Mouse (Mus musculus) hindbrain, embryonic 13.5 days (tissue): ENCODE data around the gene Map4k3. TPM values are rescaled to one million over a fixed set of nuclear protein-coding genes. Genes with fewer than 3 reads are reported as not detected.
"Not testable (repeated sequence)": the region's sequence is repeated elsewhere in the genome, so short reads cannot be mapped to it uniquely, and the experiment has no call there.

Source experiments
- ATAC-seq: fragments of 200-750 bp; cut with Nextera tagmentation; 2 replicates; pipeline ENCODE4 v1.8.0; 2017; ENCODE audit warnings: moderate TSS enrichment; ENCODE audit not compliant: low FRiP score
- H3K27ac ChIP-seq: fragments of 300-500 bp; sonication (generic); 2 replicates; pipeline ENCODE4 v1.5.1; 2015; ENCODE audit warnings: inconsistent platforms, mild to moderate bottlenecking, moderate library complexity
- H3K27me3 ChIP-seq: fragments of 300-500 bp; sonication (generic); 2 replicates; pipeline ENCODE4 v1.6.1; 2015; ENCODE audit warnings: mild to moderate bottlenecking, inconsistent platforms
- H3K36me3 ChIP-seq: fragments of 300-500 bp; sonication (generic); 2 replicates; pipeline ENCODE4 v1.6.1; 2015; ENCODE audit warnings: mild to moderate bottlenecking, inconsistent platforms
- H3K4me1 ChIP-seq: fragments of 300-500 bp; sonication (generic); replicated peaks from 2 replicates; pipeline ENCODE4 v1.6.1; 2015; ENCODE audit warnings: inconsistent platforms
- H3K4me2 ChIP-seq: fragments of 300-500 bp; sonication (generic); 2 replicates; pipeline ENCODE4 v1.6.1; 2015; ENCODE audit warnings: inconsistent platforms, mild to moderate bottlenecking, moderate library complexity
- H3K4me3 ChIP-seq: fragments of 300-500 bp; sonication (generic); 2 replicates; pipeline ENCODE4 v1.5.1; 2015; ENCODE audit warnings: mild to moderate bottlenecking, inconsistent platforms
- H3K9ac ChIP-seq: fragments of 300-500 bp; sonication (generic); 2 replicates; pipeline ENCODE4 v1.6.1; 2015; ENCODE audit warnings: mild to moderate bottlenecking, inconsistent platforms
- H3K9me3 ChIP-seq: fragments of 300-500 bp; sonication (generic); 2 replicates; pipeline ENCODE4 v1.6.1; 2016; ENCODE audit warnings: inconsistent platforms
- WGBS: fragments of 180-500 bp; shearing (Covaris S2); methylation state at CpG from one replicate; pipeline ENCODE4 v1.1.7; 2015; 5-methylcytosine and 5-hydroxymethylcytosine counted together
- polyA plus RNA-seq: library from polyadenylated mRNA; unstranded; fragments of >200 nt; fragmentation: Nextera tagmentation; extraction: Ambion mirVana; gene quantifications from 2 replicates; pipeline ENCODE4 v1.2.1, GENCODE M21; 2015

Map4k3 gene
- polyA plus RNA-seq, result 22.3 and 24.1 TPM in 2 replicates

DNA sequence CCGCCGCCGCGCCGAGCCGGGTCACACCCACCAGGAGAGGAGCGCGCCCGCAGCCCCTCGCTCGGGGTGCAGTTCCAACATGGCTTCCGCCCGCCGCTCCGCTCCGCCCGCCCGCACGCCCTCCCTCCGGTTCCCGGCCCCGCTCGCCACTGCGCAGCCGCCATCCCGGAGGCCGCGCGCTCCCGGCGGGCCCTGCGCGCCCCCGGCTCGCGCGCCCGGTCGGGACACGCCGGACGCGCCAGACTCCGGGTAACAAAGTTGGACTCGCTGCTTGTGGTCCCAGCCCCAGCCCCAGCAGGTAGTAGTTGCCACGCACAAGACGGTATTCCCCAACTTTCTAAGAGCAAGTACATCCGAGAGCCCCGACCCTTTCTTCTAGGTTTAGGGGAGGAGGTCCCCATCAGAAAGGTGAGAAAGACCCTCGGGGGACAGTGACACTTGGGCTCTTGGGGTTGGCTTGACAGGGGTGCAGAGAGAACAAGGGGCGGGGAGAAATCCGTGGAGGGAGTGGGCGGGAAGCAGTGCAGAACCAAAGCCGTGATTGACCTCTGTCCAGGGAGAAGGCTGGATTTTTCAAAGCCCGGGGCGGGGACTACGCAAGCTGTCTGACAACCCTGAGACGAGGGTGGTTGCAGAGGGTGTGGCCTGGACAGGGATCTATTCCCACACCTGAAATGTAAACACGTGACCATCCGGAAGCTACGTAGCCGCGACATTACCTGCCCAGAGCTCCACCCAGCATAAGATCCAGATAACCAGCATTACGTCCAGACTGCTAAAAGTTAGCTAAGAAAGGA lies at the start of gene Map4k3:
TSS of gene Map4k3 (minus strand) at position 424 of the 797 bp plus-strand sequence.
- 1% methylated on average over 56 of the region's 64 CpGs for WGBS
- Histone ChIP-seq H3K4me3 (peak within 1 kb of the TSS; percentile 96), H3K9me3 (no peaks in the 10 kb centered on the region), H3K4me2 (peak within 1 kb of the TSS; percentile 84), H3K27me3 (no peaks in the 10 kb centered on the region), H3K4me1 (peaks cover 43% of the 10 kb centered on the region), H3K36me3 (no peaks in the 10 kb centered on the region), H3K27ac (peak within 1 kb of the TSS; percentile 96), H3K9ac (peak within 1 kb of the TSS; percentile 93)
- ATAC-seq, result peak; percentile 96

DNA sequence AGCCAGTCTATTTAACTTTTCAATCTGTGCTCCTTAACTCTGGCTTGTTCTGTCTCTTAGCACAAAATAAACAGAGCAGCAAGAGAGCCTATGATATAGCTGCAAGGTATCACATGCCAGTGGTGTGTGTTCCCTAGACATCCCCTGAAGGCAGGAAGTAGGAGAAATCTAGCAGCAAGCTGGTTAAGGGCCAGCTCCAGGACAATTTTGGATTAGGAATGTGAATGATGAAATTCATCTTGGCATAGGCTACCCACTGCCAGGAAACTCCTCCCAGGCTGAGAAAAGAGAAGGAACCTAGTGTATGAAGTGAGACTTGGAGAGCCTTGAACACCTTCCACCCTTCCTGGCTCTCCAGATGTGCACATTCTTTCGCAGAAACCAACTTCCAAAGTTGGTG lies 49.3 kb upstream of the Map4k3 start:
- H3K27ac ChIP-seq, result no peak overlapping the region
- H3K9ac ChIP-seq, result no peak overlapping the region
- no peak for ATAC-seq
- H3K36me3 ChIP-seq, result no peaks in the 10 kb centered on the region
- no peak overlapping the region for H3K4me2 ChIP-seq
- no peaks in the 10 kb centered on the region for H3K9me3 ChIP-seq
- H3K27me3 ChIP-seq, result no peaks in the 10 kb centered on the region
- 93% methylated on average over 1 of the region's 1 CpGs for WGBS
- H3K4me3 ChIP-seq, result no peak overlapping the region
- no peaks in the 10 kb centered on the region; the same call in 1 of the 2 replicates for H3K4me1 ChIP-seq

DNA sequence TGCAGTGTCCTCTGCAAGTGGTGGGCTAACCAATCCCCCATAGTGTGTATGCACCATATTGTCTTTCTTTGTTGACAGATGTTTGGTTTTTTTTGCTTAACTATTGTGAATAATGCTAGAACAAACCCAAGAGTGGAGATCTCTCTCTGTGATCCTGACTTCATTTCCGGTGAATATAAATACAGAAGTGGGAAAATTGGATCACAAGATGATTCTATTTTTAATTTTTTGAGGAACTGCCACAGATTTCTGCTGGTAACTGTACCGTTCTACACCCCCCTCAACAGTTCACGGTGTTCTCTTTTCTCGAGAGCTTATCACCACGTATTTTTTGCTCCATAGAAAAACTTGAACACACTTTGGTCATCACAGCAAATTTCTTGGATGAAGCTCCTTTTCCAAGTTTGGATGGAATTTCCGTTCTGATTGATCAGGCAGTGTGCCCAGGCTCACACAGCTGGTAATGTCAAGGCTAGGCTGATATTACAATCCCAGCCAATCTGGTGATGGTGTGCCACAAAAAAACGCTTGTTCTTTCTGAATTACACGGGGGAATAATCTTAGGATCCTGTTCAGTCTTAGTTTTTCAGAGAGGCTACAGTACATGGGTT lies 47.0 kb upstream of the Map4k3 start:
- WGBS, result 82% methylated on average over 8 of the region's 8 CpGs
- H3K4me2 ChIP-seq, result no peak overlapping the region

DNA sequence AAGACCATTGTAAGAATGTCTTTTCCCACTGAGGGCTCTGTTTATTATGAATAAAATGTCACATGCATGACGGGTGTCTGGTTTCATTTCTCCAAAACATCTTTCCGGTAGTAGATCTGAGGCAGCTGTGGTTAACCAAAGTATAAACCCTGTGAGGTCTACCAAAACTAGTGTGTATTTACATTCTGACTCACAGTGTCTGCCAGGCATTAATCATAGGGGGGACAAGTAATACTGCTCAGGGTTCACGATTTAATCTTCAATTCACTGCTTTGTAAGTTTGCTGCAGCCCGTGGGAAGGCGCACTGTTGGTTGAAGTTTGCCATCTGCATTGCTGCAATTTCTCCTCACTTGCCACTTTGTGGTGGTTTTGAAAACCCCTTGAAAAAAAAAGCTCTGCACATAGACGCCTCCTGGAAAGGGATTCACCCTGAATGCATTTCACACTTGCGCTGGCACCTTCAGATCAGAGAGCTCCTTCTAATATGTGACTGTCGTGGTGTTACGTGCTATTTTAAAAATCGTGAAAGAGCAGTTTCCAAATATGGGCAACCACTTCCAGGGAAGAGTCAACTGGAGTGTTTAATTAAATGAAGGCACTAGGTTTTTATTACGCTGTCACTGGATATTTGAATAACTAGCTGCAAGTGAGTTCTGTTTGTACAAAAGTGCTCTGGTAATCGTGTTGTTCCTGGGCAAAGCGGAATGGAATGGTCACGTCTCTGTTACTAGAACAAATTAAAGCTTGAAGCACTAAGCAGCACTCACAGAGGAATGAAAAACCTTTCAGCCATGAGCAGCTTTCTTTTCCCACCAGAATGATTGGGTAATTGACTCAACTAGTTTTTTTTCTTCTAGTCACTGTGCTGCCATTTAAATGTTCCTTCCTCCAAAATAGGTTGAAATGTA lies 44.5 kb upstream of the Map4k3 start:
- Histone ChIP-seq H3K27ac (no peak overlapping the region), H3K9ac (no peak overlapping the region), H3K4me2 (no peak overlapping the region), H3K9me3 (no peaks in the 10 kb centered on the region), H3K4me1 (no peaks in the 10 kb centered on the region), H3K4me3 (no peak overlapping the region), H3K27me3 (no peaks in the 10 kb centered on the region), H3K36me3 (no peaks in the 10 kb centered on the region)
- no peak for ATAC-seq
- WGBS, result 73% methylated on average over 14 of the region's 14 CpGs

More for the DNA sequence above, 47.0 kb upstream of the Map4k3 start:
- H3K27me3 ChIP-seq, result no peaks in the 10 kb centered on the region
- no peaks in the 10 kb centered on the region for H3K36me3 ChIP-seq
- H3K4me3 ChIP-seq, result no peak overlapping the region
- no peak overlapping the region for H3K27ac ChIP-seq
- no peak overlapping the region for H3K9ac ChIP-seq
- no peak for ATAC-seq
- no peaks in the 10 kb centered on the region for H3K9me3 ChIP-seq
- no peaks in the 10 kb centered on the region; the same call in 1 of the 2 replicates for H3K4me1 ChIP-seq

DNA sequence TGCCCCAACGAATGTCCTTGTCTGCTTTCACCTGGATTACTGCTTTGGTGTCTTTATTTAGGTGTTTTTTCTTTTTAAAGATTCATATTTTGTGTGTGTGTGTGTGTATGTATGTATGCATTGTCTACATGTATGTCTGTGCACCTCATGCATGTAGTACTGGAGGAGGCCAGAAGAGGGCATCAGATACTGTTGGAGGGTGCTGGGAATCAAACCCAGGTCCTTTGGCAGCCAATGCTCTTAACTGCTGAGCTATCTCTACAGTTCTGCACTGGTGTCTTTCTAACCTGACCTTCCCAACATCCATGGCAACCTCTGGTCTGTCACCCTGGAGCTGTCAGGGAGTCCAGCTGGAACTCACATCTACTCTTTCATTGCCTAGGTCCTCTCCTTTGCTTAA lies 41.8 kb upstream of the Map4k3 start:
- H3K9me3 ChIP-seq, result no peaks in the 10 kb centered on the region
- no peak for ATAC-seq
- no peak overlapping the region for H3K4me2 ChIP-seq
- no peak overlapping the region for H3K27ac ChIP-seq
- H3K9ac ChIP-seq, result no peak overlapping the region
- 80% methylated on average over 1 of the region's 1 CpGs for WGBS
- no peak overlapping the region for H3K4me3 ChIP-seq
- no peaks in the 10 kb centered on the region for H3K27me3 ChIP-seq
- H3K4me1 ChIP-seq, result no peaks in the 10 kb centered on the region
- no peaks in the 10 kb centered on the region for H3K36me3 ChIP-seq

DNA sequence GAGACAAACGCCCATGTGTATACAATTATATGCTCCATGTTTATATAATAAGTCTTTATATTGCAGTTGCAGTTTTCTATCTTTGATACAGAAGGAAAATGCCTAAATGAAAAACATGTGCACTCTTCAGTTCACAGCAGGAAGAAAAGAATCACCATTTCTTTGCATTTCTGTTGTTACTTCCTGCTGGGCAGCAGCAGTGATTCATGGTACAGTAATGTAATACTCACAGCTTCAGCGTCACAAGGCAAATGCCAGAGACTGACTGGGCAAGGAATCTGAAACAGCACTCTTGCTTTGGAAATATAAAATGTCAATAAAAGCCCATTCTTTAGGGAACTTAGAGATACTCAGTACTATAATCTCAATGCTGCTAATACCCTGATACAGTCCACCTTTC lies 36.9 kb upstream of the Map4k3 start:
- H3K4me1 ChIP-seq, result no peaks in the 10 kb centered on the region
- no peaks in the 10 kb centered on the region for H3K27me3 ChIP-seq
- H3K9me3 ChIP-seq, result no peaks in the 10 kb centered on the region
- no peak overlapping the region for H3K4me2 ChIP-seq
- H3K9ac ChIP-seq, result no peak overlapping the region
- no peak overlapping the region for H3K4me3 ChIP-seq
- no peak overlapping the region for H3K27ac ChIP-seq
- ATAC-seq, result no peak
- H3K36me3 ChIP-seq, result no peaks in the 10 kb centered on the region
- WGBS, result 75% methylated on average over 2 of the region's 2 CpGs

DNA sequence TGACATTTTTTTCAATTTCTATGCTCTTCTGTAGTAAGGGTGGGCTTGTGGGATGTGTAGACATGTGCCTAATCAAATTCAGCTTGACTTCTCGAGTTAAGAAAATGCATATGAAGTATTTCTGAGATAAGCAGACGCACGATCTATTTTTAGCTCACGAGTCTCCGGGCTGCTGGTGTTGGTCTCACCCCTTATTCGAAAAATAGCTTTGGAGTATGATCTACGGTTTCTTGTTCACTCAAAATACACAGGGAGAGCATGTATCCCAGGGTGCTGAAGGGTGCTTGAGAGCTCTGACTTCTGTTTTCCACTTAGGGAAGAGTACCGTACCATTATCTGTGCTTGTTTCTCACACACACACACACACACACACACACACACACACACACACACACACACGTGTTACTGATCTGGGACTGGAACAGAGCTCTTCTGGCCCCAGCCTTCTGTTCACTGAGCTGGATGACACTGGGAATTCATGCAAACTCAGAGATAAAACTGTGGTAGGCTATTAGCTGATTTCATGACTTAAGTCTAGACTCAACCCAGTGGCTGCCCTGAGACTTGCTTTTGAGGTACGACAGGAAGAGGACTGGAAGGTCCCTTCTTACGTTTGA lies 34.9 kb upstream of the Map4k3 start:
- Histone ChIP-seq H3K4me1 (no peaks in the 10 kb centered on the region), H3K27ac (no peak overlapping the region), H3K4me2 (no peak overlapping the region), H3K9ac (no peak overlapping the region), H3K27me3 (no peaks in the 10 kb centered on the region), H3K36me3 (no peaks in the 10 kb centered on the region), H3K9me3 (no peaks in the 10 kb centered on the region), H3K4me3 (no peak overlapping the region)
- no peak for ATAC-seq
- WGBS, result 80% methylated on average over 11 of the region's 11 CpGs

DNA sequence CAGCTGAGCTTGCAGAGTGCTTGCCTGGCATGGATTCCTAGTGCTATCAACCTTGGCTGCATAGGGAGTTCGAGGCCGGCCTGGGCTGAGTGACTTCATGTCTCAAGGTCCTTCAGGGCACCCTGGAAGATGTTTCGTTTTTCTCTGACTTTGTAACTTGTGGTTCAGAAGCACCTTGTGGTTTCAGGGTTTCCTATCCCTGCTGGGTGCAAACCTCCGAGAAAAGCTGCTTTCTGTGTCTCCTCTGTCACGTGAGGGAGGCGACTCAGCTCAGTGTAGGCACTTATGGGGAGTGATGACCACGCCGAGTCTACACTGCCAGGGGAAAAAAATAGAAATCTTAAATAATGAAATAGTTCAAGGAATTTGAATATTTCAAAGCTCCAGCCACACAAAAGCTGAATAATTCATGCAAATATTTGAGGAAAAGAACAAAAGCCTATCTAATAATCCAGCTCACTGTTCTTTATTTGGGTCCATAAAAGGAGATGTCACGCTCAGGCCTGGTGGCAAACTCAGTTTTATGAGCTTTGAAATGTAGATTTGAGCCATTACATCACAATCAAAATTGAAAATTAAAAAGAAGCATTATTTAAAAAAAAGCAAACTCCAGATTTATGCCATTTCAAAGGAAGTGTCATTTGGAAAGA lies 34.2 kb upstream of the Map4k3 start:
- WGBS, result 76% methylated on average over 9 of the region's 9 CpGs
- no peak for ATAC-seq
- Histone ChIP-seq H3K4me2 (no peak overlapping the region), H3K27me3 (no peaks in the 10 kb centered on the region), H3K27ac (no peak overlapping the region), H3K36me3 (no peaks in the 10 kb centered on the region), H3K9ac (no peak overlapping the region), H3K4me3 (no peak overlapping the region), H3K9me3 (no peaks in the 10 kb centered on the region), H3K4me1 (no peaks in the 10 kb centered on the region)

DNA sequence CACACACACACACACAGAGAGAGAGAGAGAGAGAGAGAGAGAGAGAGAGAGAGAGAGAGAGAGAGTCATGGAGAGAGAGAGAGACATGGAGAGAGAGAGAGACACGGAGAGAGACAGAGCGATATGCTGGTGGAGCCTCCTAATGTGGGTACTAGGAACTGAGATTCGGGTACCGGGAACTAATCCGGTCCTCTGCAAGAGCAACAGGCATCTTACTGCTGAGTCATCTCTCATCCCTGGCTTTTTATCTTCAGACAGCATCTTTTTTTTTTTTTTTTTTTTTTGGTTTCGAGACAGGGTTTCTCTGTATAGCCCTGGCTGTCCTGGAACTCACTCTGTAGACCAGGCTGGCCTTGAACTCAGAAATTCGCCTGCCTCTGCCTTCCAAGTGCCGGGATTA lies 32.9 kb upstream of the Map4k3 start:
- 92% methylated on average over 7 of the region's 8 CpGs for WGBS
- not testable (repeated sequence) for H3K27me3 ChIP-seq, H3K4me3 ChIP-seq

DNA sequence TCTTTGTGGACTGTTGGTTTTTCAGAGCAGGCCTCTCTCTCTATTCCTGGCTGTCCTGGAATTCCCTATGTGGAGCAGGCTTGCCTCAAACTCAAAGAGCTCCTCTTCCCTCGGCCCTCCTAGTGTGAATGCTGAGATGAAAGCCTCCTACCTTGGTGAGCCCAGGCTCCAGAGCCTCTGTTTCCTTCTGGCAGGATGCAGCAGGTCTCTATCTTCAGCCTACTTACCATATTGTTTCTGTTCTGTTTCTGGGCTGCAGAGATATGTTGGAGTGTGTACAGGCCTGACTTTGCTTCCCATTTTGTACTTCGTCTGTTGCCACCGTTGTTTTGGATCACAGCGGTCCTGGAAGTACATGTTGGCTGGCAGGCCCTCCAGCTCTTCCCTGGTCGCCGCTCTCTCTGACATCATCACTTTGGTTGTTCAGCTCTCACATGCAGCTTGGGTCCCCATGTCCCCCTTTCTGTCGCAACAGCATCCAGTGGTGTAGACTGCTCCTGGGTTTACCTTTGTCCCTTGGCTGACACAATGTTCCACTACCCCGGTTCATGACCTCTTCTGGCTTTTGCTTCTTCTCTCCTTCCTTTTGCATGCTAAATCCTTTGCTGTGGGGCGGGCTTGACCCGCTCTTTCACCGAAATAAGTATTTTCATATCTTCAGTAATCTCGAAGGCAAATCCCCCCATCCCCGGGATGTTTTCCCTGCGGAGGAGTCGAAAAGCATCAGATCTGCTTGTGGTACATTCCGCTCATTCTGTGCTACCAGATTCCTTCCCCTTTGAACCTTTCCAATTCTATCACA lies 32.3 kb upstream of the Map4k3 start:
- H3K9ac ChIP-seq, result no peak overlapping the region
- ATAC-seq, result no peak
- no peaks in the 10 kb centered on the region for H3K27me3 ChIP-seq
- H3K36me3 ChIP-seq, result no peaks in the 10 kb centered on the region
- no peak overlapping the region for H3K4me2 ChIP-seq
- H3K4me3 ChIP-seq, result no peak overlapping the region
- no peaks in the 10 kb centered on the region for H3K4me1 ChIP-seq
- no peaks in the 10 kb centered on the region for H3K9me3 ChIP-seq
- WGBS, result 94% methylated on average over 16 of the region's 16 CpGs
- no peak overlapping the region for H3K27ac ChIP-seq

More for the DNA sequence above, 32.9 kb upstream of the Map4k3 start:
- H3K4me2 ChIP-seq, H3K9ac ChIP-seq, H3K9me3 ChIP-seq, H3K27ac ChIP-seq, H3K36me3 ChIP-seq, H3K4me1 ChIP-seq, ATAC-seq: not testable (repeated sequence)

DNA sequence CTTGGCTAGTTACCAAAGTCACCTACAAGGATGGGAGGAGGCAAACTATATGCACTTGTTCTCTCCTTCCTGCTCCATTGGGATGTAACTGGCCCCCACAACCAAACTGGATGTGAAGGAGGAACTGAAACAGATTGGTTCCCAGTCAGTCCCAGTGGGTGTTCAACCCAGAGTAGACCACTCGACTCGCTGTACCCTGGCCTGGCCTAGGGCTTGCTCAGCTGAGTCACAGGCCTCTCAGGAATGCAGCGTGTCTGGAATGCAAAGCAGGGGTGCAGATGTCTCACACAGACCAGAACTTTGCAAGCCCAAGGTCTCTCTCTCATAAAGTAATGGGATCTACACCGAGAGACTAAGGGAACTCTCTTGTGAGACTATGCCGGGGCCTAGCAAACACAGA lies 27.8 kb upstream of the Map4k3 start:
- no peaks in the 10 kb centered on the region for H3K36me3 ChIP-seq
- H3K9ac ChIP-seq, result no peak overlapping the region
- no peak overlapping the region for H3K27ac ChIP-seq
- no peak for ATAC-seq
- H3K4me2 ChIP-seq, result no peak overlapping the region
- H3K4me3 ChIP-seq, result no peak overlapping the region
- 83% methylated on average over 5 of the region's 5 CpGs for WGBS
- H3K27me3 ChIP-seq, result no peaks in the 10 kb centered on the region
- peaks cover 11% of the 10 kb centered on the region for H3K4me1 ChIP-seq
- H3K9me3 ChIP-seq, result no peaks in the 10 kb centered on the region
